Mouse (Mus musculus) B cell, adult 67 days (primary cell): ENCODE measurements around the gene Tas2r103. TPM values are rescaled to one million over a fixed set of nuclear protein-coding genes. Genes with fewer than 3 reads are reported as not detected.

Experiments used
- total RNA-seq, 2 experiments: library from RNA; stranded (reverse); gene quantifications; 4 replicates each; pipeline ENCODE4 v1.2.4; 2023

Tas2r103 gene
- total RNA-seq, result not detected

GRCm38 (mm10) chr6:133037001-133037400 is at the start of gene Tas2r103:
Gene Tas2r103, minus strand, starts transcription at chr6:133037101.

GRCm38 (mm10) chr6:133055716-133056115 is 18.8 kb upstream of the Tas2r103 start, which contains the start of gene Tas2r140:
Gene Tas2r140, minus strand, starts transcription at chr6:133055816.

Other genes starting within 250 kb of the Tas2r103 start
- gene Tas2r117, start 234.3 kb downstream of the Tas2r103 start, total RNA-seq, result not detected
- not detected for gene Tas2r123, start 190.0 kb downstream of the Tas2r103 start, total RNA-seq
- not detected for gene Tas2r116, start 181.7 kb downstream of the Tas2r103 start, total RNA-seq
- gene Tas2r110, start 169.1 kb downstream of the Tas2r103 start, total RNA-seq, result not detected
- gene Tas2r113, start 144.1 kb downstream of the Tas2r103 start, total RNA-seq, result not detected
- not detected for gene Tas2r125, start 127.5 kb downstream of the Tas2r103 start, total RNA-seq
- not detected for gene Tas2r129, start 86.0 kb downstream of the Tas2r103 start, total RNA-seq
- not detected for gene Tas2r131, start 79.2 kb downstream of the Tas2r103 start, total RNA-seq
- gene Tas2r109, start 56.1 kb downstream of the Tas2r103 start, total RNA-seq, result not detected
- gene Tas2r140, start 18.7 kb upstream of the Tas2r103 start, total RNA-seq, result not detected
- gene Smim10l1, start 67.8 kb upstream of the Tas2r103 start, total RNA-seq, result 10 to 100 TPM; 13.0 to 13.3 TPM